Mouse (Mus musculus) testis, adult 2 months (tissue): ENCODE results near the gene Mal. TPM values are rescaled to one million over a fixed set of nuclear protein-coding genes. Genes with fewer than 3 reads are reported as not detected.

Source experiments
- H3K27ac ChIP-seq: fragments of 200-500 bp; 2 replicates; pipeline ENCODE4 v1.5.1; 2012; ENCODE audit warnings: low read depth, low read length; ENCODE audit not compliant: control insufficient read depth, insufficient read depth
- H3K27me3 ChIP-seq: fragments of 200-500 bp; 2 replicates; pipeline ENCODE4 v1.6.1; 2012; ENCODE audit warnings: mild to moderate bottlenecking, low read length, moderate library complexity; ENCODE audit not compliant: control insufficient read depth, insufficient read depth
- H3K36me3 ChIP-seq: fragments of 200-500 bp; 2 replicates; pipeline ENCODE4 v1.6.1; 2012; ENCODE audit warnings: mild to moderate bottlenecking, low read length; ENCODE audit not compliant: control insufficient read depth, insufficient read depth
- H3K4me1 ChIP-seq: fragments of 200-500 bp; 2 replicates; pipeline ENCODE4 v1.6.1; 2012; ENCODE audit warnings: low read length; ENCODE audit not compliant: control insufficient read depth, insufficient read depth
- H3K4me3 ChIP-seq: fragments of 200-500 bp; 2 replicates; pipeline ENCODE4 v1.5.1; 2012; ENCODE audit warnings: low read depth, mild to moderate bottlenecking, low read length, moderate library complexity, mixed read lengths; ENCODE audit not compliant: control insufficient read depth
- CTCF ChIP-seq: fragments of 200-500 bp; IDR thresholded peaks from 2 replicates; pipeline ENCODE4 v1.5.1; 2012; ENCODE audit warnings: low read depth, mild to moderate bottlenecking, inconsistent platforms, low read length, moderate library complexity; ENCODE audit not compliant: control insufficient read depth, insufficient read depth, insufficient replicate concordance
- POLR2A ChIP-seq: fragments of 200-500 bp; IDR thresholded peaks from 2 replicates; pipeline ENCODE4 v1.6.1; 2012; ENCODE audit warnings: low read depth, mild to moderate bottlenecking, inconsistent platforms, low read length, moderate library complexity; ENCODE audit not compliant: control insufficient read depth
- polyA plus RNA-seq: library from polyadenylated mRNA; depleted of rRNA; stranded (reverse); fragments of >200 nt; gene quantifications from 2 replicates; pipeline ENCODE4 v1.2.3, GENCODE M21; 2012; rRNA removed

Mal gene
- polyA plus RNA-seq = 1.2 and 1.3 TPM in 2 replicates

- TF ChIP-seq POLR2A (no peak), CTCF (no peak)
- H3K36me3 ChIP-seq = no peaks in the 10 kb centered on the region
- peak within 1 kb of the TSS; percentile 47 for H3K4me3 ChIP-seq
- H3K27ac ChIP-seq = no peak within 1 kb of the TSS
- peaks cover 6% of the 10 kb centered on the region for H3K4me1 ChIP-seq
- no peaks in the 10 kb centered on the region for H3K27me3 ChIP-seq
Measured at GRCm38 (mm10) chr2:127656086-127656720, at the start of gene Mal. Mal (minus strand) TSS chr2:127656695.

GRCm38 (mm10) chr2:127705267-127705666 is 48.8 kb upstream of the Mal start:
- Histone ChIP-seq H3K4me1 (no peaks in the 10 kb centered on the region), H3K36me3 (no peaks in the 10 kb centered on the region), H3K4me3 (no peak overlapping the region), H3K27me3 (no peaks in the 10 kb centered on the region), H3K27ac (no peak overlapping the region)
- TF ChIP-seq CTCF (no peak), POLR2A (no peak)

- TF ChIP-seq POLR2A (no peak), CTCF (no peak)
- Histone ChIP-seq H3K4me1 (peaks cover 8% of the 10 kb centered on the region), H3K27ac (no peak overlapping the region), H3K27me3 (no peaks in the 10 kb centered on the region), H3K4me3 (peak overlapping the region; percentile 75), H3K36me3 (peaks cover 1% of the 10 kb centered on the region; the same call in 1 of the 2 replicates)
Measured at GRCm38 (mm10) chr2:127689239-127689638, 32.7 kb upstream of the Mal start.

- Histone ChIP-seq H3K4me3 (peak overlapping the region; percentile 57), H3K36me3 (no peaks in the 10 kb centered on the region; the same call in 1 of the 2 replicates), H3K27me3 (no peaks in the 10 kb centered on the region), H3K4me1 (peaks cover 11% of the 10 kb centered on the region), H3K27ac (no peak overlapping the region)
- TF ChIP-seq POLR2A (no peak), CTCF (peak; percentile 60; the same call in 1 of the 2 replicates)
Measured at GRCm38 (mm10) chr2:127683687-127684331, 27.3 kb upstream of the Mal start.

GRCm38 (mm10) chr2:127667843-127668506 is 11.5 kb upstream of the Mal start:
- H3K4me3 ChIP-seq = no peak overlapping the region
- no peak overlapping the region for H3K27ac ChIP-seq
- H3K27me3 ChIP-seq = no peaks in the 10 kb centered on the region
- TF ChIP-seq POLR2A = no peak
- peak; percentile 17; the same call in 1 of the 2 replicates for TF ChIP-seq CTCF
- H3K4me1 ChIP-seq = no peaks in the 10 kb centered on the region
- H3K36me3 ChIP-seq = no peaks in the 10 kb centered on the region

GRCm38 (mm10) chr2:127667015-127667414 is 10.5 kb upstream of the Mal start:
- no peaks in the 10 kb centered on the region for H3K27me3 ChIP-seq
- no peak overlapping the region for H3K27ac ChIP-seq
- no peaks in the 10 kb centered on the region for H3K4me1 ChIP-seq
- H3K36me3 ChIP-seq = no peaks in the 10 kb centered on the region
- H3K4me3 ChIP-seq = no peak overlapping the region
- TF ChIP-seq POLR2A (no peak), CTCF (no peak)

- Histone ChIP-seq H3K4me3 (no peak overlapping the region), H3K27me3 (no peaks in the 10 kb centered on the region), H3K27ac (no peak overlapping the region), H3K4me1 (no peaks in the 10 kb centered on the region), H3K36me3 (no peaks in the 10 kb centered on the region)
- no peak for TF ChIP-seq CTCF
- no peak for TF ChIP-seq POLR2A
Measured at GRCm38 (mm10) chr2:127662708-127663107, 6.2 kb upstream of the Mal start.
